Mouse (Mus musculus) heart, postnatal 0 days (tissue): ENCODE data around the gene Cbs.

Source experiments
- CTCF ChIP-seq: IDR thresholded peaks from 2 replicates; pipeline ENCODE4 v1.5.1; 2016; ENCODE audit warnings: antibody characterized with exemption, control low read depth, low read depth
- EP300 ChIP-seq: IDR thresholded peaks from 2 replicates; pipeline ENCODE4 v1.6.1; 2016; ENCODE audit warnings: antibody characterized with exemption, low read depth

- TF ChIP-seq CTCF: no peak
- TF ChIP-seq EP300: no peak
These were observed 37.4 kb upstream of the Cbs start for GRCm38 (mm10) chr17:31674426-31674825.
